Mouse (Mus musculus): ENCODE measurements at regions not wholly inside any gene's neighbourhood (a gene's known extent, or its start where the extent isn't known, plus 50 kb on each side); places are given as distances from the start of the nearest gene placed in this dataset.

- DNase-seq, result no peak
Measured at GRCm38 (mm10) chr15:36378640-36379039, 628.9 kb downstream of the Zfp706 start.

- peak; percentile 11 to 24 for DNase-seq
Measured at GRCm38 (mm10) chr15:36376551-36376950, 631.0 kb downstream of the Zfp706 start.

- no peak for DNase-seq
Measured at GRCm38 (mm10) chr15:36375549-36375885, 632.1 kb downstream of the Zfp706 start.

GRCm38 (mm10) chr15:36374732-36375548 is 632.6 kb downstream of the Zfp706 start:
- peak; percentile 83 to 93 for DNase-seq

GRCm38 (mm10) chr15:36373900-36374611 is 633.5 kb downstream of the Zfp706 start:
- DNase-seq, result peak; percentile 21 to 30

GRCm38 (mm10) chr15:36373481-36373880 is 634.1 kb downstream of the Zfp706 start:
- peak; percentile 21 to 24 for DNase-seq

- DNase-seq, result no peak
Measured at GRCm38 (mm10) chr15:36371382-36371781, 636.2 kb downstream of the Zfp706 start.

- no peak for DNase-seq
Measured at GRCm38 (mm10) chr15:36370906-36371305, 636.7 kb downstream of the Zfp706 start.

- no peak for DNase-seq
Measured at GRCm38 (mm10) chr15:36367296-36367695, 640.3 kb downstream of the Zfp706 start.

- DNase-seq, result no peak
Measured at GRCm38 (mm10) chr15:36364757-36365156, 642.8 kb downstream of the Zfp706 start.

GRCm38 (mm10) chr15:36364062-36364461 is 643.5 kb downstream of the Zfp706 start:
- no peak for DNase-seq

GRCm38 (mm10) chr15:36362911-36363565 is 644.5 kb downstream of the Zfp706 start:
- no peak for DNase-seq

- no peak for DNase-seq
Measured at GRCm38 (mm10) chr15:36361522-36362148, 645.9 kb downstream of the Zfp706 start.

GRCm38 (mm10) chr15:36360694-36361521 is 646.7 kb downstream of the Zfp706 start:
- no peak for DNase-seq

- no peak for DNase-seq
Measured at GRCm38 (mm10) chr15:36355851-36356250, 651.7 kb downstream of the Zfp706 start.

- DNase-seq, result no peak
Measured at GRCm38 (mm10) chr15:36354545-36354944, 653.0 kb downstream of the Zfp706 start.

GRCm38 (mm10) chr15:36353793-36354192 is 653.8 kb downstream of the Zfp706 start:
- no peak for DNase-seq

- DNase-seq, result no peak
Measured at GRCm38 (mm10) chr15:36352929-36353328, 654.6 kb downstream of the Zfp706 start.

- no peak for DNase-seq
Measured at GRCm38 (mm10) chr15:36351693-36352092, 655.9 kb downstream of the Zfp706 start.

GRCm38 (mm10) chr15:36348348-36348747 is 659.2 kb downstream of the Zfp706 start:
- DNase-seq, result no peak

- DNase-seq, result no peak
Measured at GRCm38 (mm10) chr15:36347333-36347845, 660.2 kb downstream of the Zfp706 start.

GRCm38 (mm10) chr15:36346126-36346525 is 661.4 kb downstream of the Zfp706 start:
- no peak for DNase-seq
